Mouse (Mus musculus): ENCODE data around the gene Zfp429.
"Not testable (repeated sequence)": the region's sequence is repeated elsewhere in the genome, so short reads cannot be mapped to it uniquely, and the experiment has no call there.

Zfp429 gene

DNA sequence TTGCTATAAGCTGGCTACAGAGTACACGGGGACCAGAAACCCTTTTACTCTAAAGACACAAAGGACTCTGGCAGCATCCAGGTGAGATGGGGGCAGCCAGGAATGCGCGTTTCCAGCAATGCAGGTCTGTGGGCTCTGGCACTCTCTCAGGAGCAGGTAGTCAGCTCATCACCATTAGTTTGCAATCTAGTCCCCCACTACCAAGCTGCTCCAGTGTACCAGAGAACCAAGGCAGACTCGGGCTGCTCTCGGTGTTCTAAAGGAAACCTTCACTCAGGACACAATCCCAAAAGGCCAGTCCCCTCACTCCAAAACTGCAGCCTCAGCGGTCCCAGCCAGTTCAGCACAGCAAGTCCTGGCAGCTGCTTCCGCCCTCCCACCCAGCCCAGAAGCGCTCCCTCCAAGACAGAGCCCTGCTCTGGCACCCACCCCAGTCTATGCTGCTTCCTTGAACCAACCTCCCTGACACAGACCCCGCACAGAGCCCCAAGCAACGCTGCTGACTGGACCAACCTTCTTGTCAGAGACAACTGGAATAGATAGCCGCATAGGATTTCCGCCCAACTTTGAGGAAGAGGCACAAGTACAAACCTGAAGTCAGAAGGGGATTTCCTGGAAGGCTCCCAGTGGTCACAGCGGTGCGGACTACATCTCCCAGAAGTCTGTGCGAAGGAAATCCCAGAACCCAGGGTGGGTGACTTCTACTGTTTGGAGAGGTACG, at the start of gene Zfp429:
Gene Zfp429 (minus strand): TSS at position 637 of the 721 bp plus-strand sequence.
- peak within 1 kb of the TSS; percentile 60 for H3K4me3 ChIP-seq (replicated peaks; ENCODE audit: low read length)
- H3K9me3 ChIP-seq (ENCODE audit: low read length); H3K27me3 ChIP-seq (ENCODE audit: insufficient read depth, low read length); H3K36me3 ChIP-seq (ENCODE audit: insufficient read depth, low read length): not testable (repeated sequence)
- peaks cover 16% of the 10 kb centered on the region for H3K4me1 ChIP-seq (replicated peaks; ENCODE audit: low read depth, low read length)

DNA sequence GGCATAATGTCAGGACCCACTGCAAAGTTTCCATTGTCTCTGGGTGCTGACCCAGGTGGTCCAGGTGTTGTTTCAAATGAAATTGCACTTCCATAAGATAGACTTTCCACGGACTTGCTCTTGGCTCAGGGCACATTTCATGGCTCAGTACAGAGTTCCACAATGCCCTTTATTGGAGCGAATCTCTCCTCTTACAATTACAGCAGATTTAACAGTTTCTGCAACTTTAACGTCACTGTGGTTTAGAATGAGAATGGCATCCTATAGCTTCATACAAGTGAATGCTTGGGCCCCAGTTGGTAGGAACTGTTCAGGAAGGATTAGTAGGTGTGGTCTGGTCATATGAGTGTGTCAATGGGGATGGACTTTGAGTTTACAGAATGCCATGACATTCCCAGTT, 37.5 kb upstream of the Zfp429 start:
- H3K36me3 ChIP-seq (ENCODE audit: insufficient read depth, low read length); H3K27me3 ChIP-seq (ENCODE audit: insufficient read depth, low read length); H3K4me1 ChIP-seq (replicated peaks; ENCODE audit: low read depth, low read length); H3K4me3 ChIP-seq (replicated peaks; ENCODE audit: low read length); H3K9me3 ChIP-seq (ENCODE audit: low read length): not testable (repeated sequence)

DNA sequence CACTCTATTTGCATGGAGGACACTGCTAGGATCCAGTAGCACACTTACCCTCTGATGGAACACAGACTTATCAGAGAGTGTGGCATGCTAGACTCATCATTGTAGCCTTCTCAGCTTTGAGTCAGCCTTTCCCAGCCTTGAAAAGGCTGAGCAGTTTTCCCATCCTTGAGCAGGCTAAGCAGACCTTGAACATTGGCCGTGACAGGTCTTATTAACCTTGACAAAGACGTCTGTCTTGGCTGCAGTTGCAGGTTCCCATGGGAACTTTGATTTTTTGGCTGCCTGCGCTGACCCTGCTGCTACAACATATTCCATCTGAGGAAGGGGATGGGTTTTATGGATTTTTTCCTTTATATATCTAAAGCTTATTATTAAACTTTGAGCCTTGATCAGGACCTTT, 28.5 kb upstream of the Zfp429 start:
- Histone ChIP-seq H3K4me1 (replicated peaks; ENCODE audit: low read depth, low read length) (peaks cover 53% of the 10 kb centered on the region), H3K27me3 (ENCODE audit: insufficient read depth, low read length) (no peaks in the 10 kb centered on the region), H3K4me3 (replicated peaks; ENCODE audit: low read length) (peak overlapping the region; percentile 53), H3K36me3 (ENCODE audit: insufficient read depth, low read length) (peaks cover 3% of the 10 kb centered on the region), H3K9me3 (ENCODE audit: low read length) (peaks cover 7% of the 10 kb centered on the region; the same call in 1 of the 2 replicates)
- no peak for TF ChIP-seq CTCF (conservative IDR thresholded peaks at IDR 0.05; ENCODE audit: low read length)
- no peak for TF ChIP-seq POU5F1 (IDR thresholded peaks at IDR 0.05; ENCODE audit: borderline replicate concordance, low read length)
- no peak for TF ChIP-seq NANOG (IDR thresholded peaks at IDR 0.05; ENCODE audit: borderline replicate concordance, low read length)

DNA sequence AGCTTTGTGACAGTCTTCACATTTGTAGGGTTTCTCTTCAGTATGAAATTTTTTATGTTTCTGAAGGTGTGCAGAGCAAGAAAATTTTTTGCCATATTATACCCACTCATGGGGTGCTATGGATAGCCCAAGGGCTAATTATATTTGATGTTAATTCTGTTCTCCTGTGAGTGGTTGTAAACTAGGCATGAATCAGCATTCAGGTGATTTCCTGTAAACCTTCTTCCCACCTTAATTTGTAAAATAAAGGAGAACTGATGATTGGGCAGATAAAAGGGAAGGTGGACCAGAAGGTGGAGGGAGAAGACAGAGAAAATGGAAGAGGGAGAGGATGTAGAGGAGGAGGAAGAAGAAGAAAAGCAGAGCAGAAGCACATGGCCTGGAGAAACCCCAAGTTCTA, 26.1 kb upstream of the Zfp429 start:
- not testable (repeated sequence) for H3K36me3 ChIP-seq (ENCODE audit: insufficient read depth, low read length)
- H3K4me1 ChIP-seq (replicated peaks; ENCODE audit: low read depth, low read length) = peaks cover 65% of the 10 kb centered on the region

DNA sequence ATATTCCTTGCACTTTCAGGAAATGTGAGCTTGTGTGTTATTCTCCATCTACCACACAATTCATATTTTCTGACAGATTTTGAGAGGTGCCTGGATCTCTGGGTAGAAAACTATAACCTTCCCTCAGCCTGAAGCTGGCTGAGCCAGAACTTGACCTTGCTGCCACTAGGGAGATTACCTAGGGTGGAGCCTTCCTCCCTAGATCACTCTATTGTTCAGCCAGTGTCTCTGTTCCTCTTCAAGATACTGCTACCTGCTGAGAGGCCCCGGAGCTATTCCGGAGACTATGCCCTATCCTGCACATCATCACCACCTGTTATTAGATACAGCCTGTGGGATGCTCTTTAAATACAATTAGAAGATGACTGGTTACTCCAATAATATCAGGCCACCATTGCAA, 22.9 kb upstream of the Zfp429 start:
- peaks cover 11% of the 10 kb centered on the region for H3K36me3 ChIP-seq (ENCODE audit: insufficient read depth, low read length)
- peak overlapping the region; percentile 92; the same call in 1 of the 2 replicates for H3K4me3 ChIP-seq (replicated peaks; ENCODE audit: low read length)
- H3K4me1 ChIP-seq (replicated peaks; ENCODE audit: low read depth, low read length) = peaks cover 60% of the 10 kb centered on the region
- H3K9me3 ChIP-seq (ENCODE audit: low read length); H3K27me3 ChIP-seq (ENCODE audit: insufficient read depth, low read length): not testable (repeated sequence)

More for the DNA sequence above, 26.1 kb upstream of the Zfp429 start:
- H3K4me3 ChIP-seq (replicated peaks; ENCODE audit: low read length); H3K27me3 ChIP-seq (ENCODE audit: insufficient read depth, low read length); H3K9me3 ChIP-seq (ENCODE audit: low read length): not testable (repeated sequence)

DNA sequence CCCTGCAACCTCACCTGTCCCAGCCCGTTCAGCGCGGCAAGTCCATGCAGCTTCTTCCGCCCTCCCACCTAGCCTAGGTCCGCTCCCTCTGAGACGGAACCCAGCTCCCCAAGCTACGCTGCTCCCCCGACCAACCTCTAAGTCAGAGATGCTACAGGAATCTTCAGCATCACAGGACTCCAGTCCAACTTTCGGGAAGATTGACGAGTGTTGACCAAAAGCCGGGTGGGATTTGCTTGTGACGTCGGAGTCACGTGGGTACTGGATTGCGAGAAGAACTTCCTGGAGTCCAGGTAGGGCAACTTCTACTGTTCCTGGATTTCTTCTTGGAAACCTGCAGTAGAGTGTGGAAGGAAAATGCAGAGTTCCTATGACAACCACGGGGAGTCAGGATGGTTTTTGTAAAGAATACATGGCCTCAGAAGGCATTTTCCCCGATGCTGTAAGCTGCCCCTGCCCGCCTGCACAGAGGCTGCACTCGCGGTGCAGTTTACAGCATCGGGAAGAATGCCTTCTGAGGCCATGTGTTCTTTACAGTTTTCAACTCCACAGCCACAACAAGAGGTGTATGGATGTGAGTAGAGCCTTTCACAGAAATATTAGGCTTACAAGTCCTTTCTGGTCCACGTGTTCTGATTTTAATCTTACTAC, 21.7 kb upstream of the Zfp429 start, which contains the start of gene Zfp459:
Gene Zfp459 (minus strand): TSS at position 212 of the 651 bp plus-strand sequence.
- peaks cover 3% of the 10 kb centered on the region; the same call in 1 of the 2 replicates for H3K9me3 ChIP-seq (ENCODE audit: low read length)
- peaks cover 68% of the 10 kb centered on the region for H3K4me1 ChIP-seq (replicated peaks; ENCODE audit: low read depth, low read length)
- peak within 1 kb of the TSS; percentile 92 for H3K4me3 ChIP-seq (replicated peaks; ENCODE audit: low read length)
- peaks cover 18% of the 10 kb centered on the region for H3K36me3 ChIP-seq (ENCODE audit: insufficient read depth, low read length)
- H3K27me3 ChIP-seq (ENCODE audit: insufficient read depth, low read length) = no peaks in the 10 kb centered on the region
- TF ChIP-seq CTCF (conservative IDR thresholded peaks at IDR 0.05; ENCODE audit: low read length) (no peak), NANOG (IDR thresholded peaks at IDR 0.05; ENCODE audit: borderline replicate concordance, low read length) (no peak), POU5F1 (IDR thresholded peaks at IDR 0.05; ENCODE audit: borderline replicate concordance, low read length) (no peak)

DNA sequence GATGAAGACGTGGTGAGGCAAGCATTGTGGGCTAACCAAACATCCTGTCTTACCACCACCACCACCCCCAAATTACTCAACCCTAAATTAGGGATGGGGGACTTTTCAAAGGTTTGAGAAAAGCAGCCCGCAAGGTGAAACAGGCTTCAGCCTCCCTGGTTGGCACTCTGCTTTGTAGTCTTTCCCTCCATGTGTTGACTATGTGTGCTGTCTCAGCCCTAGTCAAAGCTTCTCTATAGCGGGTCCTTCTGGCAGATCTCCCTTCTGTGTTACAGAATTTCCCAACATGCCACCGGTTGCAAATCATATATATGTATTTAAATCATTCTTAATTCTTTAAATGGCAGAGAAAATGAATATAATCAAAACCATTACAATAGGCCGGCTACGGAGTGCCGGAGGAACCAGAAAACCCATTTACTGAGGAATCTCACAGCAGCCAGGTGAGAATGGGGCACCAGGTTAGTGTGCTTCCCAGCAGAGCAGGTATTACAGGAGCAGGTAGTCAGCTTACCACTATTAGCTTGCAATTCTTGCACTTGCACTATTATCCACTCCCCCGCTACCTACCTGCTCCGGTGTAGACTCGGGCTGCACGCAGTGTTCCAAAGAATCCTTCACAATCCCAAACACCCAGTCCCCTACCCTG, 21.1 kb upstream of the Zfp429 start:
- H3K9me3 ChIP-seq (ENCODE audit: low read length) = no peaks in the 10 kb centered on the region
- peak overlapping the region; percentile 92 for H3K4me3 ChIP-seq (replicated peaks; ENCODE audit: low read length)
- TF ChIP-seq NANOG (IDR thresholded peaks at IDR 0.05; ENCODE audit: borderline replicate concordance, low read length) (no peak), POU5F1 (IDR thresholded peaks at IDR 0.05; ENCODE audit: borderline replicate concordance, low read length) (no peak), CTCF (conservative IDR thresholded peaks at IDR 0.05; ENCODE audit: low read length) (no peak)
- peaks cover 68% of the 10 kb centered on the region for H3K4me1 ChIP-seq (replicated peaks; ENCODE audit: low read depth, low read length)
- H3K27me3 ChIP-seq (ENCODE audit: insufficient read depth, low read length) = no peaks in the 10 kb centered on the region
- H3K36me3 ChIP-seq (ENCODE audit: insufficient read depth, low read length) = peaks cover 24% of the 10 kb centered on the region

DNA sequence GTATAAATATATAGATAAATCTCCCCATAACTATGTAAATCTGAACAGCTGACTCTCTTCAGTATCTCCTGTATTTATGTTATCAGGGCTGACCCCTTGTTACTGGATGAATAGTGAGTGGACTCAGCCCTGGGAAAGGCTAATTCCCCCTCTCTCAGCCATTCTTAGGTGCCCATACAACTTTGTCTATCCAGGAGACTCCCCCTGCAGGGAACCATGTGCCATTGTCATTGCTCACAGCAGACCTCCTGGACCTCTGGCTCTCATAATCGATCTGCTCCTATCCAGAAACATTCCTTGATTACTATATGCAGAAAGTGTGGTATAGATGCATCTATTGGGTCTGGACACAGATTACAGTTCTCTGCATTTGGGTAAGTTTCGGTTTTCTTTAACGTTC, 17.2 kb upstream of the Zfp429 start:
- no peaks in the 10 kb centered on the region for H3K9me3 ChIP-seq (ENCODE audit: low read length)
- no peaks in the 10 kb centered on the region for H3K27me3 ChIP-seq (ENCODE audit: insufficient read depth, low read length)
- H3K4me1 ChIP-seq (replicated peaks; ENCODE audit: low read depth, low read length) = peaks cover 49% of the 10 kb centered on the region
- TF ChIP-seq POU5F1 (IDR thresholded peaks at IDR 0.05; ENCODE audit: borderline replicate concordance, low read length) (no peak), CTCF (conservative IDR thresholded peaks at IDR 0.05; ENCODE audit: low read length) (peak; percentile 24)
- H3K36me3 ChIP-seq (ENCODE audit: insufficient read depth, low read length) = peaks cover 60% of the 10 kb centered on the region
- H3K4me3 ChIP-seq (replicated peaks; ENCODE audit: low read length) = peak overlapping the region; percentile 41

DNA sequence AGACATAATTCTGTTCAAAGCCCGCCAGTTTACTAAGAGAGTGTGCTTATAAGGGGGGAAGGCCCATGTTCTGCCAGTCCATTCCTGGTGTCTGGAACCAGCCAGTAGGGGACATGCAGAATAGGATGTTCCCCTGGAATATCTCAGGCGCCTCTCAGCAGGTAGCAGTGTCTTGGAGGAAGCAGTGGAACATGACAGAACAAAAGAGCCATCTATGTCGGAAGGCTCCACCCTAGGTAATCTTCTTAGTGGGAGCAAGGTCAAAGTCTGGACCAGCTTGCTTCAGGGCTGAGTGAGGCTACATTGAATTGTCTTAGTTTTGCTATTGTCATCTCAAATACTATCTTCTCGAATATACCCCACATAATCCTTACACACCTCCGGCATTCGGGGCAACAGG, 16.1 kb upstream of the Zfp429 start:
- Histone ChIP-seq H3K9me3 (ENCODE audit: low read length) (no peaks in the 10 kb centered on the region), H3K36me3 (ENCODE audit: insufficient read depth, low read length) (peaks cover 70% of the 10 kb centered on the region), H3K4me1 (replicated peaks; ENCODE audit: low read depth, low read length) (peaks cover 44% of the 10 kb centered on the region), H3K27me3 (ENCODE audit: insufficient read depth, low read length) (no peaks in the 10 kb centered on the region), H3K4me3 (replicated peaks; ENCODE audit: low read length) (peak overlapping the region; percentile 57)
- TF ChIP-seq NANOG (IDR thresholded peaks at IDR 0.05; ENCODE audit: borderline replicate concordance, low read length) = peak; percentile 74
- no peak for TF ChIP-seq POU5F1 (IDR thresholded peaks at IDR 0.05; ENCODE audit: borderline replicate concordance, low read length)
- no peak; the same call in 1 of the 2 replicates for TF ChIP-seq CTCF (conservative IDR thresholded peaks at IDR 0.05; ENCODE audit: low read length)

DNA sequence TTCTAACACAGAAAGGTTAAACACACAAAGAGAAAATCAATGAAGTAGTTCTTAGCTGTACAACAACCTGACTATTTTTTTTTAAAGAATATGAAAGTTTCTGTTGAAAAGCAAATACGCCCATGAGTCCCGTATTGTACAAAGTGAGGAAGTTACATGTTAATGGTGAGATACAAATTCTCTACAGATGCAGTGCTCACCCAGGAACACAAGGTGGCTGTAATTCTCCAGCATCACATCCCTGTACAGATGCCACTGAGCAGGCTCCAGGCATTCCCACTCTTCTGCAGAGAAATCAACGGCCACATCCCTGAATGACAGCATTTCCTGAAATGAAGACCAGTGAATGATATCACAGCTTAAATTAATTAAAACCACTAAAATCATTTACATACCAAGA, 14.0 kb upstream of the Zfp429 start:
- H3K27me3 ChIP-seq (ENCODE audit: insufficient read depth, low read length); H3K4me3 ChIP-seq (replicated peaks; ENCODE audit: low read length); H3K9me3 ChIP-seq (ENCODE audit: low read length): not testable (repeated sequence)
- Histone ChIP-seq H3K4me1 (replicated peaks; ENCODE audit: low read depth, low read length) (peaks cover 39% of the 10 kb centered on the region), H3K36me3 (ENCODE audit: insufficient read depth, low read length) (peaks cover 84% of the 10 kb centered on the region)

DNA sequence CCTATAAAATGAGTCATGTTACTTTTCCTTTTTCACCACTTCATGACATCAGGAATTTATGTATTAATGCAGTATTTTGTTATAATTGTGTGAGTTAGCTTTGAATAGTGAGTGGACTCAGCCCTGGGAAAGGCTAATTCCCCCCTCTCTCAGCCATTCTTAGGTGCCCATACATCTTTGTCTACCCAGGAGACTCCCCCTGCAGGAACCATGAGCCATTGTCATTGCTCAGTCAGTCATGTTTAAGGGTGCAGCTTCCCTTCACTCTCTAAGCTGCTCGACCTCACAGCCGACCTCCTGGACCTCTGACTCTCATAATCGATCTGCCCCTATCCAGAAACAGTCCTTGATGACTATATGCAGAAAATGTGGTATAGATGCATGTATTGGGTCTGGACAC, 23.4 kb downstream of the Zfp429 start:
- H3K36me3 ChIP-seq (ENCODE audit: insufficient read depth, low read length); H3K4me1 ChIP-seq (replicated peaks; ENCODE audit: low read depth, low read length); H3K27me3 ChIP-seq (ENCODE audit: insufficient read depth, low read length); H3K9me3 ChIP-seq (ENCODE audit: low read length); H3K4me3 ChIP-seq (replicated peaks; ENCODE audit: low read length): not testable (repeated sequence)

DNA sequence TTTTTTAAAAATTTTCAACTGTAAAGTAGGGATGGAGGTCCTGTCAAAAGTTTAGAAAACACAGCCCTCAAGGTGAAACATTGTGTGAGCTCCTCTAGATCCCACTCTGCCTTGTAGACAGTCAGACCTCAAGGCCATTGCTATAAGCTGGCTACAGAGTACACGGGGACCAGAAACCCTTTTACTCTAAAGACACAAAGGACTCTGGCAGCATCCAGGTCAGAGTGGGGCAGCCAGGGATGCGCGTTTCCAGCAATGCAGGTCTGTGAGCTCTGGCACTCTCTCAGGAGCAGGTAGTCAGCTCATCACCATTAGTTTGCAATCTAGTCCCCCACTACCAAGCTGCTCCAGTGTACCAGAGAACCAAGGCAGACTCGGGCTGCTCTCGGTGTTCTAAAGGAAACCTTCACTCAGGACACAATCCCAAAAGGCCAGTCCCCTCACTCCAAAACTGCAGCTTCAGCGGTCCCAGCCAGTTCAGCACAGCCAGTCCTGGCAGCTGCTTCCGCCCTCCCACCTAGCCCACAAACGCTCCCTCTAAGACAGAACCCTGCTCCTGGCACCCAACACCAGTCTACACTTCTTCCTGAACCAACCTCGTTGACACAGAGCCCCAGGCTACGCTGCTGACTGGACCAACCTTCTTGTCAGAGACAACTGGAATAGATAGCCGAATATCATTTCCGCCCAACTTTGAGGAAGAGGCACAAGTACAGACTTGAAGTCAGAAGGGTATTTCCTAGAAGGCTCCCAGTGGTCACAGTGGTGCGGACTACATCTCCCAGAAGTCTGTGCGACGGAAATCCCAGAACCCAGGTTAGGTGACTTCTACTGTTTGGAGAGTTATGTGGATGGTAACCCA, 24.3 kb downstream of the Zfp429 start, which contains the start of the genes Gm28041 and Zfp456:
Gene Gm28041 (minus strand): TSS at position 684 of the 862 bp plus-strand sequence.
Gene Zfp456 (minus strand): TSS at position 761 of the 862 bp plus-strand sequence.
- not testable (repeated sequence) for H3K36me3 ChIP-seq (ENCODE audit: insufficient read depth, low read length); H3K27me3 ChIP-seq (ENCODE audit: insufficient read depth, low read length); H3K4me1 ChIP-seq (replicated peaks; ENCODE audit: low read depth, low read length); H3K9me3 ChIP-seq (ENCODE audit: low read length)
- peak within 1 kb of the TSS; percentile 68 for H3K4me3 ChIP-seq (replicated peaks; ENCODE audit: low read length)
